Mouse (Mus musculus) embryonic facial prominence, embryonic 15.5 days (tissue): ENCODE measurements at regions not wholly inside any gene's neighbourhood (a gene's known extent, or its start where the extent isn't known, plus 50 kb on each side); places are given as distances from the start of the nearest gene placed in this dataset.

Source experiments
- ATAC-seq: fragments of 200-750 bp; cut with Nextera tagmentation; 2 replicates; pipeline ENCODE4 v1.8.0; 2017; ENCODE audit warnings: low read depth, moderate TSS enrichment; ENCODE audit not compliant: insufficient number of reproducible peaks, low FRiP score, low TSS enrichment
- H3K27ac ChIP-seq: fragments of 300-500 bp; sonication (generic); replicated peaks from 2 replicates; pipeline ENCODE4 v1.5.1; 2015; ENCODE audit warnings: mild to moderate bottlenecking, inconsistent platforms
- H3K27me3 ChIP-seq: fragments of 300-500 bp; sonication (generic); 2 replicates; pipeline ENCODE4 v1.6.1; 2015; ENCODE audit warnings: inconsistent platforms
- H3K36me3 ChIP-seq: fragments of 300-500 bp; sonication (generic); 2 replicates; pipeline ENCODE4 v1.6.1; 2015; ENCODE audit warnings: mild to moderate bottlenecking, inconsistent platforms
- H3K4me1 ChIP-seq: fragments of 300-500 bp; sonication (generic); 2 replicates; pipeline ENCODE4 v1.6.1; 2015; ENCODE audit warnings: inconsistent platforms
- H3K4me2 ChIP-seq: fragments of 300-500 bp; sonication (generic); replicated peaks from 2 replicates; pipeline ENCODE4 v1.6.1; 2015; ENCODE audit warnings: mild to moderate bottlenecking, inconsistent platforms
- H3K4me3 ChIP-seq: fragments of 300-500 bp; sonication (generic); replicated peaks from 2 replicates; pipeline ENCODE4 v1.5.1; 2015; ENCODE audit warnings: mild to moderate bottlenecking, inconsistent platforms
- H3K9ac ChIP-seq: fragments of 300-500 bp; sonication (generic); 2 replicates; pipeline ENCODE4 v1.6.1; 2015; ENCODE audit warnings: inconsistent platforms
- H3K9me3 ChIP-seq: fragments of 300-500 bp; sonication (generic); replicated peaks from 2 replicates; pipeline ENCODE4 v1.6.1; 2016; ENCODE audit warnings: inconsistent platforms
- WGBS: fragments of 180-500 bp; shearing (Covaris S2); methylation state at CpG from one replicate; pipeline ENCODE4 v1.1.7; 2015; 5-methylcytosine and 5-hydroxymethylcytosine counted together

DNA sequence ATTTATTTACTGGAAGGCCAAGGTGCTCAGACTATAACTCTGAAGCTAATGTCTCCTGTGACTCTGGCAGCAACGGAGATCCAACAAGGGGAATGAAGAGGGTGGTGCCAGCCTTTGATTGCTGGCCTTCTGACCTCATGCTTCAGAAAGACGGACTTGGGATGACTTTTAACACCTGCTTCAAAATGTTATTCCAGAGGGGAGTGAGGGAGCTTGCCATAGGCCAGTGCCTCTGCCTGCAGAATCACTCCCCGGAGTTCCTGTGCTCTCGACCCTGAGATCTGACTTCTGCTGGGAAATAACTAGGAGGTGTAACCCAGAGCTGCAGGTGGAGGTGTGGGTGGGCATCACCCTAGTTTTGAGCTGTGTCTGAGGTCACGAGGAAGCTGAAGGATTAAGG, 78.9 kb upstream of the Cxcr4 start:
- H3K27ac ChIP-seq = no peak overlapping the region
- no peak overlapping the region for H3K4me2 ChIP-seq
- no peaks in the 10 kb centered on the region for H3K36me3 ChIP-seq
- WGBS = 59% methylated on average over 5 of the region's 5 CpGs
- no peaks in the 10 kb centered on the region for H3K9me3 ChIP-seq
- ATAC-seq = no peak
- H3K9ac ChIP-seq = no peak overlapping the region
- H3K4me3 ChIP-seq = no peak overlapping the region
- no peaks in the 10 kb centered on the region for H3K4me1 ChIP-seq
- no peaks in the 10 kb centered on the region for H3K27me3 ChIP-seq

DNA sequence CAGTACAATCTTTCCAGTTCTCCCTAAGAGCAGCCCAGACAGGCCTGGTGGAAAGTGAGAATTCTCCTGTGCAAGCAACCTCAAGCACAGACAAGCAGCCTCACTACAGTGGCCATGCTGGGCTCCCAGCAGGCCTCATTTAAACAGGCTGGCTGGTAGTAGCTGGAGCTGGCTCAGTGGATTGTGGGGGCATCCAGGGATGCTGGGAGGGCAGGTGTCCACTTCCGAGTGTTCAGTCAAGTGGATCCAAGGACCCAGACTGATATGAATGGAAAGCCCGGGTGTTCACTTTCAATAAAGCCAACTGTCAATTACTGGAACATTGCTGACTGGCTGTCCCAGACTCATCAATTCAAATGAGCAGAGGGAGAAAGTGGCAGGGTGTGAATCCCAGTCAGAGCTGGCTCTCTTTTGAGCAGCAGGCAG, 77.2 kb upstream of the Cxcr4 start:
- H3K36me3 ChIP-seq = no peaks in the 10 kb centered on the region
- 71% methylated on average over 2 of the region's 2 CpGs for WGBS
- H3K4me2 ChIP-seq = no peak overlapping the region
- no peak overlapping the region for H3K4me3 ChIP-seq
- H3K4me1 ChIP-seq = no peaks in the 10 kb centered on the region
- no peak for ATAC-seq
- H3K27me3 ChIP-seq = no peaks in the 10 kb centered on the region
- H3K9ac ChIP-seq = no peak overlapping the region
- no peaks in the 10 kb centered on the region for H3K9me3 ChIP-seq
- H3K27ac ChIP-seq = no peak overlapping the region

DNA sequence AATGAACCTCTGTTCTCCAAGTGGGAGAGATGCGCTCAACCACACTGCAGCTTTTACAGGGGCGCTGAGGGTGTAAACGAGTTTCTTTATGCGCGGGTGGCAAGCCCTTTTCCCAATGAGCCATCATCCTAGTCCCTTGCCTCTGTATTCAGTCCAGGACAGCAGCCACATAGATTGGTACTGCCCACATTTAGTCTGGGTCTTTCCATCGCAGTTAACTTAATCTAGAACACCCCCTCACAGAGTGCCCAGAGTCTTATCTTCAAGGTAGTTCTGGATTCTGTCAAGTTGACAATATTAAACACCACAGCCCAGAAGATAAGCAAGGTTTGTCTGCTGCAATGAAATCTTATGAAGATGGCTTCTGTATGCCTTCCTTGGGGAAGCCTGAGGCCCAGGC, 76.6 kb upstream of the Cxcr4 start:
- no peak for ATAC-seq
- WGBS = 88% methylated on average over 6 of the region's 6 CpGs
- no peak overlapping the region for H3K4me3 ChIP-seq
- no peaks in the 10 kb centered on the region for H3K4me1 ChIP-seq
- H3K9ac ChIP-seq = no peak overlapping the region
- H3K27me3 ChIP-seq = no peaks in the 10 kb centered on the region
- no peaks in the 10 kb centered on the region for H3K9me3 ChIP-seq
- H3K4me2 ChIP-seq = no peak overlapping the region
- no peak overlapping the region for H3K27ac ChIP-seq
- H3K36me3 ChIP-seq = no peaks in the 10 kb centered on the region

DNA sequence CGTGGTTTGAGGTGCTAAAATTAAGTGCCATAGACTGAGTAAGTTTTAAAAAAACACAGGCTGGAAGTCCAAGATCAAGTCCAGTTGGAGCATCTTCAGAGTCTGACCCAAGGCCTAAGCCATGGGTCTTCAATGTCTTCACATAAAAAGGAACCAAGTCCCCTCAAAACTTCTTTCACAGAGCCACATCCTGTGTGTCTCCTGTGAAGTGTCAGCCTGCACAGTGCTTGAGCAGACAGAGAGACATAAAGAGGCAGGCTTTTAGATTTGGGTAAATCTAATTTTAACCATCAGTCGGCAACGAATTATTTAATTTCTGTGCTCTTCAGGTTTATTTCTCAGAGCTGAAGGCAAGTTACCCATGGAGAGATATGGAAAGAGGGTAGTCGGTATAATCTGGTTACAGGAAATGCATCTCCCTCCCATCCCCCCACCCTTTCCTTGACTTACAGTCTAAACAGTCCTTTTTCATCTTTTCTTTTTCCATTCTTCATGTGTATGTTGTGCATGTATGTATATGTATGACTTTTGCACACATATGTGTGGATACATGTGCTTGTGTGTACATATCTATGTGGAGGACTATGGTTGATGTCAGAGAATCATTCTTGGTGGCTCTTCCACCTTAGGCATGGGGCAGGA, 75.1 kb upstream of the Cxcr4 start:
- Histone ChIP-seq H3K27me3 (no peaks in the 10 kb centered on the region), H3K9me3 (no peaks in the 10 kb centered on the region), H3K4me2 (no peak overlapping the region), H3K9ac (no peak overlapping the region), H3K27ac (no peak overlapping the region), H3K4me1 (no peaks in the 10 kb centered on the region), H3K4me3 (no peak overlapping the region), H3K36me3 (no peaks in the 10 kb centered on the region)
- 79% methylated on average over 4 of the region's 4 CpGs for WGBS
- no peak for ATAC-seq

DNA sequence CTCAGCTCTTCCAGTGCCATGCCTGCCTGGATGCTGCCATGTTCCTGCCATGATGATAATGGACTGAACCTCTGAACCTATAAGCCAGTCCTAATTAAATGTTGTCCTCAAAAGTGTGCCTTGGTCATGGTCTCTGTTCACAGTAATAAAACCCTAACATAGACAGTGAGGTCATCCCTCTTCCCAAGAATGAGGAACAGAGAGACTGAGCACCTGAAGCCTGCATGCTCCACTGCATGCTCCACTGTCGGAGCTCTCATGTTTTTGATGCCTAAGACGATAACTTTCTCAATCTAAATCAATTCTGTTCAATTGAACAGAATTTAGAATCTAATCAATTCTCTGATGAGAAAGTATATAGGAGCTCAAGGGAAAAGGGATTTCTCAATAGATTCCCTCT, 71.1 kb upstream of the Cxcr4 start:
- H3K4me2 ChIP-seq = no peak overlapping the region
- no peaks in the 10 kb centered on the region for H3K27me3 ChIP-seq
- no peaks in the 10 kb centered on the region for H3K9me3 ChIP-seq
- no peak for ATAC-seq
- H3K36me3 ChIP-seq = no peaks in the 10 kb centered on the region
- H3K27ac ChIP-seq = no peak overlapping the region
- no peak overlapping the region for H3K9ac ChIP-seq
- H3K4me3 ChIP-seq = no peak overlapping the region
- no peaks in the 10 kb centered on the region for H3K4me1 ChIP-seq
- 93% methylated on average over 2 of the region's 2 CpGs for WGBS

DNA sequence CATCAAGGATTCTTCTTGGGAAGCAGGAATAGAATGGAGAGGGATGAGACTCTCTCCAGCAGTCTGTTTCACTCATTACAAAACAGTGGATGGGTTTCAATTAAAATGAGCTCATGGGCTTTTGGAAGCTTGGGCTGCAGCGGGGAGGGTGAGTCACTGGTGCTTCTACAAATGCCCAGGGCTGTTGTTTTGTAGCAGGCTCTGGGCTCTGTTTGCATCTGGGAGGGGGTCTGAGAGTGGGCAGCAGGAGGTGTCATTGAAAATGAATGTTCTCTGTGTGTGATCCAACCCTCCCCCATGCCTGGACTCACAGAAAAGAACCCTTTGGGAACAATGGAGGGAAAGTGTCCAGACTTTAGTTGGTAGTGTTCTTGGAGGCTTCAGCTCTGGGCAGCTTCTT, 67.8 kb upstream of the Cxcr4 start:
- WGBS = 48% methylated on average over 1 of the region's 1 CpGs
- Histone ChIP-seq H3K27me3 (no peaks in the 10 kb centered on the region), H3K4me1 (no peaks in the 10 kb centered on the region), H3K27ac (no peak overlapping the region), H3K4me2 (no peak overlapping the region), H3K9me3 (no peaks in the 10 kb centered on the region), H3K4me3 (no peak overlapping the region), H3K9ac (no peak overlapping the region), H3K36me3 (no peaks in the 10 kb centered on the region)
- ATAC-seq = no peak

DNA sequence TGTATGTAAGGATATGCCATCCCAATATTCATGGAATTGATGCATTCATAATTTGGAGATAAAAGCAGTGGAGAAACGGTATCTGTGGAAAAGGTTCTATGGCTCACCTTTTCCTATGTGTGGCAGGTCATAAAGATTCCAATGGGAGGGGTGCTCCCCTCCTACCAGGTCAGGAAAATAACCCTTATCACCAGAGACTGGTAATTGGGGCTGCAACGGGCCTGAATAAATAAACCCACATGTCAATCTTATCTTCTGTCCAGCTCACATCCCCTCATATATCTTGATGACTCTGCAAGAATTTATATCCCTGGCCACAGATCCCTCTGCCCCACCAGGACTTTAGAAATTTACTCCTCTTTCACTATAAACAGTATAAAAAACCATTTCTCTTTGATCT, 66.7 kb upstream of the Cxcr4 start:
- no peak for ATAC-seq
- Histone ChIP-seq H3K9me3 (no peaks in the 10 kb centered on the region), H3K4me2 (no peak overlapping the region), H3K9ac (no peak overlapping the region), H3K27ac (no peak overlapping the region), H3K4me1 (no peaks in the 10 kb centered on the region), H3K27me3 (no peaks in the 10 kb centered on the region), H3K4me3 (no peak overlapping the region), H3K36me3 (no peaks in the 10 kb centered on the region)
- 69% methylated on average over 2 of the region's 2 CpGs for WGBS

DNA sequence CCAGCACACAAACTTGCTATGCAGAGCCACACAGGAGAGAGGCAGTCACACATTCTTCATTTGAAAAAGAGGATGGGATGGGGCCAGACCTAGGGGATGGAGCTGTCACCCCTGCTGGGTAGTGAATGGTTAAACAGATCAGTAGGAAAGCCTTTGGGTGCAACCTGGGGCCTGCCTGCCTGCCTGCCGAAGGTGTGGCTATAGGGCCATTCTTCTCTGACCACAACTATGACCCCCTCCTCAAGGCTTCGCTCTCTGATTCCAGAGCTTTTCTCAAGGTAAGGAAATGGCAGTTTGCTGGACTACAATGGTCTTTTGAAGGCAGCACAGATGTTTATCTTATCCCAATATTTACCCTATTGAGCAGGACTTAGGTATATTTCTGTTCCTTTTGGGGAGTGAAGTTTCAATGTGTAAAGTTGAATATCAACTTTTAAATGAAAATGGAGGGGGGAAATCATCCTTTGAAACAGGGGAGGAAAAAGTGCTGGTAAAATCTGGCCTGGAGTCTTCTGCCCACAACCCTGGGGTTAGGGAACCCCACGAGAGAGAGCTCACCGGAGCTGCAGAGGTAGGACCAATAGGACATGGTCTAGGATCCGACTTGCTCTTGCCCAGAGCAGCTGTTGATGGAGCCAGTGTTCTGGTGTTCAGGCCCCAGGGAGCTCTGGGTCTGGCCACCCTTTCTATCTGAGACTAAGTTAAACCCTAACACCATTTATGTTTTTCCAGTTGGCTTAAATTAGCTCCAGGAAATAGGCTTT, 62.2 kb upstream of the Cxcr4 start:
- 53% methylated on average over 5 of the region's 5 CpGs for WGBS
- H3K9ac ChIP-seq = no peak overlapping the region
- no peaks in the 10 kb centered on the region for H3K36me3 ChIP-seq
- no peak overlapping the region for H3K27ac ChIP-seq
- H3K9me3 ChIP-seq = no peaks in the 10 kb centered on the region
- H3K4me2 ChIP-seq = no peak overlapping the region
- H3K4me1 ChIP-seq = 0 out of 2 replicates have a peak, but pooled peaks cover 3% of the 10 kb centered on the region
- no peak overlapping the region for H3K4me3 ChIP-seq
- ATAC-seq = no peak
- no peaks in the 10 kb centered on the region for H3K27me3 ChIP-seq

DNA sequence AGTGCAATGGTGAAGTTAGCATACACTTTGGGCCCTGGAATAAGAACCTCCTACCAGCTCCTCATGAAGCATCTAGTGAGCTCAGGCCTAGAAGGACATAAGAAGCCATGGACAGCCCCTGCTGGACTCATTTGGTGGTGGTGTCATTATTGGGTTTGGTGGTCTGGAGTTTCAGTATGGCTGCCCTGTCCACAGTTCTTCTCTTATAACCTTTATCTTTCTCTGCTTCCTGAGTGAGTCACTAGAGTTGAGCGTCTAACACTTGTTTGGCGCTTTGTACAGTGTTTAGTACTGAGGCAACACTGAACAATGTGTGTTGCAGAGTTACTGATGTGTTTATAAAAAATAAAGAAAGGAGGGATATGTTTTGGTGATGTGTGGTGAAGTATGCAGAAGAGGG, 58.5 kb upstream of the Cxcr4 start:
- Histone ChIP-seq H3K27me3 (no peaks in the 10 kb centered on the region), H3K27ac (no peak overlapping the region), H3K4me3 (no peak overlapping the region), H3K9me3 (no peaks in the 10 kb centered on the region), H3K36me3 (no peaks in the 10 kb centered on the region), H3K4me1 (0 out of 2 replicates have a peak, but pooled peaks cover 3% of the 10 kb centered on the region), H3K4me2 (no peak overlapping the region), H3K9ac (no peak overlapping the region)
- WGBS = 92% methylated on average over 2 of the region's 2 CpGs
- ATAC-seq = no peak

DNA sequence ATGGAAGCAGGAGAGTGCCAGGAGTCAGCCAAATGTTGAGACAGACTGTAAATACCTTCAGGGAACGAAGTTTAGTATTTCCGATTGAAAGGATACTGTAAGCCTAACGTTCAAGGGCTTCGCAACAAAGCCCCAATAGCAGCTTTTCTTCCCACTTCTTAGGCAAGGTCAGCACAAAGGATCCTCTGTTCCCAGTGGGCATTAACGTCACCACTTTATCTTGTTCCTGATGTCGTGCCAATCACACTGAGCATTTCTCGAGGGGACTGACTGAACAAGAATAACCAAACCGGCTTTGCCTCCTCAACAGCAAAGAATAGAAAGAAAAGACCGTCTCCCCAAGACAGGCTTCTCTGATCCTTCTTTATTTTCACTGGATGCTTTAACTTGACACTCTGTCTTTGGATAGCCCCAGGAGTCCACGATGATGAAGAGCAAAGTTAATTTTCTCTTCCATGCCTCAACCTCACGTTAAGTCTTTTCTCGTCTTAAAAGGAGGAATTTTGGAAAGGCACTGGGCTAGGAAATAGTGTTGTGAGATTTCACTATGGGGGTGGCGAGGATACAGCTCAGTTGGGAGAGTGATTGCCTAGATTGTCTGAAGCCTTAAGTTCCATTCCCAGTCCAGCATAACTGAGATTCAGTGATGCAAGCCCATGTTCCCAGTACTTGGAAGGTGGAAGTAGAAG, 57.5 kb upstream of the Cxcr4 start:
- H3K27me3 ChIP-seq = no peaks in the 10 kb centered on the region
- no peak overlapping the region for H3K4me3 ChIP-seq
- 0 out of 2 replicates have a peak, but pooled peaks cover 3% of the 10 kb centered on the region for H3K4me1 ChIP-seq
- H3K9me3 ChIP-seq = no peaks in the 10 kb centered on the region
- no peaks in the 10 kb centered on the region for H3K36me3 ChIP-seq
- no peak overlapping the region for H3K27ac ChIP-seq
- ATAC-seq = no peak
- H3K4me2 ChIP-seq = no peak overlapping the region
- 24% methylated on average over 13 of the region's 13 CpGs for WGBS
- H3K9ac ChIP-seq = no peak overlapping the region

DNA sequence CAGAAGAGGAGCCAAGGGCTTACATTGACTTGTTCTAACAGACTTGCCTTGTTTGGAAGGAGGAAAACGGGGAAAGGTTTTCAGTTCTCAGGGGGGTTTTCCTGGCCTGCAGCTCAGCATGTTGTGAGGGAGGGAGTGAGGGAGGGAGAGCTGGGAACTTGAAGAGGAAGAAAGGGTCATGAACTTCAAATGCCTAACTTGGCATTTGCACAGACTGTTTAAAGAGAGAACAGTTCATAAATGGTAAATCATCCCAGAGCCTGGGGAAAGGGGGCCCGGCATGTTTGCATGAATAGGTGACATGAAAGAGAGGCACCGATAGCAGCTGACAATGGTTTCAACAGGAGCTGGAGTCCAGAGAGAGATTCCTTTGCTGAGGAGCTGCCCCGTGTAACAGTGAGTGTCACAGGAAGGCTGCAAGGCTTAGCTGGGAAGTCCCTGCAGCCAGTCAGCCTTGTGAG, 51.3 kb upstream of the Cxcr4 start:
- H3K4me3 ChIP-seq = no peak overlapping the region

More for the DNA sequence above, 51.3 kb upstream of the Cxcr4 start:
- no peak overlapping the region for H3K9ac ChIP-seq
- no peak overlapping the region for H3K4me2 ChIP-seq
- no peaks in the 10 kb centered on the region for H3K9me3 ChIP-seq
- ATAC-seq = no peak
- 9% methylated on average over 4 of the region's 4 CpGs for WGBS
- no peaks in the 10 kb centered on the region for H3K36me3 ChIP-seq
- no peaks in the 10 kb centered on the region for H3K27me3 ChIP-seq
- H3K27ac ChIP-seq = no peak overlapping the region
- H3K4me1 ChIP-seq = no peaks in the 10 kb centered on the region
